Mouse (Mus musculus) right cerebral cortex, postnatal 14 days (tissue): ENCODE measurements around the gene Stat4.

Source experiments
- DNase-seq: peaks from one replicate; pipeline ENCODE4 v3.0.0; 2022

The Stat4 gene

DNA sequence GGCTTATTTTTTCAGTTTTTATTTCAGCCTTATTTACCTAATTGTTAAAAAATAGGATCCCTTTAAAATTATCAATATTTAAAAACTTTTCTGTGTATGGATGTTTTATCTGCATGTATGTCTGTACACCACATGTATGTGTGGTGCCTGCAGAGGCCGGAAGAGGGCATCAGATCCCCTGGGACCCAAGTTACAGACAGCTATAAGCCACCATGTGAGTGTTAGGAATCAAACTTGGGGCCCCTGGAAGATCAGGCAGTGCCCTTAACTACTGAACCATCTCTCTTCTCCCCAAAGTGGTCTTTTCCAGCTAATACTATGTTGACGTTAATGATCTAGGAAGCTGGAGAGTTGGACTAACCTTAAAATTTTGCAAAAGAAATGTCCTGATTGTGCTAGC, 160.5 kb downstream of the Stat4 start:
- DNase-seq = no peak

DNA sequence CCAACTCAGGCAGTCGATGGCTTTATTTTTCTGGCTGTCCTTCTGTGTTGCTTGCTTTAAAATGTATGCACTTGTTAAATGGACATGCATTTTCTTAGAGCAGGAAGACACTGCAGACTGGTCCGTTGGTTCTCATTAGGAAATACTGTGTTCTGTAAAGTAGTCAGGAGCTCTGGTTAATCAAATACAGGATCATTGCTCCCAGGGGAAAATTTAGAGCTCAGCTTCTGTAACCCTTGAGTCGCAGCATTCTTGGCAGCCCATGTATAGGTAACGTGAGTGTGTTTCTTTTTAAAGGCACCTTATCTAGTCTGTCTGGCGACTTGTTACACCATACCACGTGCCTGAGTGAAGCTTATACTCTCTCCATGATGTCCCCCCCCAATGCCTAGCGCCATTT, 161.2 kb downstream of the Stat4 start:
- no peak for DNase-seq

DNA sequence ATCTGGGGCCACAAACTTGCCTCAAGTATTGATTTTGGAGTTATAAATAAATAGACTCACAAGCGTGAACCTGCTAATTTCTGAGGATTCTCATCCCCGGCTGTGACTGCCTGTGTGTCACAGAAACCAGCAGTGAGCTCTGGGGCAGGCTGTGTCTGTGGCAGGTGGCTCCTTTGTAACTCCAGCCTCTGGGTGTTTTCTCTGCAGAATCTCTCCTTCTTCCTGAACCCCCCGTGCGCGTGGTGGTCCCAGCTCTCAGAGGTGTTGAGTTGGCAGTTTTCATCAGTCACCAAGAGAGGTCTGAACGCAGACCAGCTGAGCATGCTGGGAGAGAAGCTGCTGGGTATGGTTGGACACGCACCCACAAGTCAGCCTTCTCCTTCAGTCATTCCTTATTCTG, 161.7 kb downstream of the Stat4 start:
- DNase-seq = no peak

DNA sequence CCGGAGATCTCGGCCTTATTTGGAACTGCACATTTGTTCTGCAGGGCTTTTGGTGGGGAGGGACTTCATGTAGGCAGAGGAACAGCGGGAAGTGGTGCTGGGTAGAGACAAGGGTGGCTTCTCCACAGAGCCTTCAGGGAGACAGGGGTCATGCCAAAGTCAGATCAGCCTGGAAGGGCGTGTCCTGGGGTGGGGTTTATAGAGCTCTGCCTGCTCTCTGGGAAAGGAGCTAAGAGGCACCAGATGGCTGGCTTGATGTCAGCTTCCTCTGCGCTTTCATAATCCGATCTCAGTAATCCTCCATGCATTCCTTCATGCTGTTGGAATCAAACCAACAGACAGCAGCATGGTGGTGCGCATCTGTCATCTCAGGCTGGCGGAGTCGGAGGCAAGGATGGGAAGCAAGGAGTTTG, 163.0 kb downstream of the Stat4 start:
- peak; percentile 51 for DNase-seq

DNA sequence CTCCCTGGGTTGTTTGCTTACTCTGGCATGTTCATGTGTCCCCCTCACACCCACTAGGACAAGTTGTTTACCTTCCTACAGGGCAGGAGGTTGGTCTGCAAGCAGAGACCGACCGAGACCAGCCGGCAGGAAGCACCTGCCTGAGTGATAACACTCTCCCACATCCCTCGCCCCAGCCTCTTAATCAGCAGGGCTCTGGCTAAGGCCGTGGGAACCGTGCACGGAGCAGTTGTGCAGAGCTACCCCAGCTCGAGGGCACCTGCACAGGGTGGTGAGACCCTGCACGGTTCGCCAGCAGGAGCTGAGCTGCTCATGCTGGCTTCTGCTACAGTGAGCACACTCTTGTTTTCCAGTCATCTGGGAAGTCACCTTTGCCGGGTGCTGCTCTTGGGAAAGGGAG, 163.7 kb downstream of the Stat4 start:
- DNase-seq = no peak

DNA sequence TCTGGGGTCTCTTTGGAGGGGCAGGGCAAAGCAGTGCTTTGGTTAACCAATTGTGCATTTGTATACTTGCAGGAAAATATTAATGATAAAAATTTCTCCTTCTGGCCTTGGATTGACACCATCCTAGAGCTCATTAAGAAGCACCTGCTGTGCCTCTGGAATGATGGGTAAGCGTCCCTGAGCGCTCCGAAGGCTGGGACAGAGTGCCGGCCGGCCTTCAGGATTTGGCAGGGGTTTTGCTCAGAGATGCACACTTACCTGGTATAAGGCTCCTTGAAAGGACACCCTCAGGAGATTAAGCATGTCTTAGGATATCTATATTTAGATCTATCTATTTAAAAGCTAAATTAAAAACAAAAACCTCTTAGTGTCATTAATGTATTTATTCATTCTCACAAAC, 164.2 kb downstream of the Stat4 start:
- DNase-seq = no peak

DNA sequence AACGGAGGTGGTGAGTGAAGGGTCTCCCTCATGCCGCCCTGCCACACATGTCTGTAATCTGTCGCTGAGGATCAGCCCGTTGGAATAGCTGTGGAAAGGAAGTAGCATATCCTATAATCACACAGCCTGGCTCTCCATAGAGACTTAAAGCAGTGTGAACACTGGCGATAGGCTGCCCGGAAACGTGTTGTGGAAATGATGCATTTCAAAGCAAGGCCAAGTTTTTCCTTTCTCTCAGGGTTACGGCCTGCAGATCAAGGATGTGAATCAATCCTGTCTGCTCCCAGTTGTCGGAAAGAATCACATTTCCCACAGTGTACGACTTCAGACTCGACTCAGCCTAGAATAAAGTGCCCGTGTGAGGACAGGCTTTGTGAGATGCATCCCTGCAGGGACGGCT, 165.4 kb downstream of the Stat4 start:
- DNase-seq = no peak

DNA sequence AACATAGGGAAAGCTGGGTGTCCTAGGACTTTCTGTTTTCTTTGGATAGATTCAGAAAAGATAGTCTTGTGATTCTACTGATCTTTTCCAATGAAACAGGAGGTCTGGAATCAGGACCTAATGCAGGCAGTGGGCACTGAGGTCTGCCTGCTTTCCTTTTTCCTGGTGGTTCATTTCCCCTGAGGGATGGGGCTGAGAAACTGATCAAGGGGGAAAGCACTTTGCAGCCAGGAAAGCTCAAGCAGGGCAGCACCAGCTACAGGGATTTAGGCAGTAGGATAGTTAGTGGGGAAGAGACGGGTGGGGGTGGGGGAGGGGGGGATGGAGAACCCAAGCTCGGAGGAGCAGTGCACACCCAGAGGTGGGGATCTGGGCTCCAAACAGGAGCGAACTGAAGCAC, 166.0 kb downstream of the Stat4 start:
- no peak for DNase-seq

DNA sequence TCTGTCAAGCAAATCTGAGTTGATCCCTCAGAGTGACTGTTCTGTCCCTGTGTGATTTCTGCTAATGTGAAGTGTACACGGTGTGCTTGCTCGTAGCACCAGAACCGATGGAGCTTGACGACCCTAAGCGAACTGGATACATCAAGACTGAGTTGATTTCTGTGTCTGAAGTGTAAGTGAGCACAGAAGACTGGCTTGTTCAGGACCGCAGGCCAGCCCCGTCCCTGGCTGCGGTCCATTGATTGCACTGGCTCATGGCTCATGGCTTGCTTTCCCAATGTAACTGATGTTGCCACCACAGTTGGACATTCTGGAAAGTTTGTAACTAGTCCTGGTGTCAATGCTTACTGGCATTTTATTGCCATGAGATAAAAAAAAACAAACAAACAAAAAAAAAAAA, 167.9 kb downstream of the Stat4 start:
- DNase-seq = no peak

DNA sequence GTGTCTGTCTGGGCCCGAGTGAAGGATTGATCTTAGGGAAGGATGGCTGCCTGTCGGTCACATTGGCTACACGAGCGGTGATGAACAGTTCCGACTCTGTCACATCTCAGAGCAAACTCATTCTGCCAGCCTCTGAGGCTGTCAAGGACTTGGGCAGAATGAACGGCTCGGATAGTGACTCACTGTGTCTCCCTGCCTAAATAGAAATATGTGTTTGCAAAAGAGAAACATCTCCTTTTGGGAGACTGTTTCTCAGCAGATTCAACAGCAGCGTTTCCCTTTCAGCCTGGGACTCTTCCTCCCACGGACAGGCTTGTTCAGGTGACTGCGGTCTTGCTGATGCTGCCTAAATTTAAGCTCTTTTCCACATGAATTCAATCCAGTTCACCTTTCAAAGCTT, 169.4 kb downstream of the Stat4 start:
- no peak for DNase-seq
